Mouse (Mus musculus) neutrophil, adult 83 days (primary cell): ENCODE data around the gene Adam1a. TPM values are rescaled to one million over a fixed set of nuclear protein-coding genes. Genes with fewer than 3 reads are reported as not detected.

Experiments used
- total RNA-seq, 2 experiments: library from RNA; stranded (reverse); gene quantifications; one replicate each; pipeline ENCODE4 v1.2.4; 2023

The Adam1a gene
- 1 to 10 TPM; 3.3 to 4.0 TPM for total RNA-seq

DNA sequence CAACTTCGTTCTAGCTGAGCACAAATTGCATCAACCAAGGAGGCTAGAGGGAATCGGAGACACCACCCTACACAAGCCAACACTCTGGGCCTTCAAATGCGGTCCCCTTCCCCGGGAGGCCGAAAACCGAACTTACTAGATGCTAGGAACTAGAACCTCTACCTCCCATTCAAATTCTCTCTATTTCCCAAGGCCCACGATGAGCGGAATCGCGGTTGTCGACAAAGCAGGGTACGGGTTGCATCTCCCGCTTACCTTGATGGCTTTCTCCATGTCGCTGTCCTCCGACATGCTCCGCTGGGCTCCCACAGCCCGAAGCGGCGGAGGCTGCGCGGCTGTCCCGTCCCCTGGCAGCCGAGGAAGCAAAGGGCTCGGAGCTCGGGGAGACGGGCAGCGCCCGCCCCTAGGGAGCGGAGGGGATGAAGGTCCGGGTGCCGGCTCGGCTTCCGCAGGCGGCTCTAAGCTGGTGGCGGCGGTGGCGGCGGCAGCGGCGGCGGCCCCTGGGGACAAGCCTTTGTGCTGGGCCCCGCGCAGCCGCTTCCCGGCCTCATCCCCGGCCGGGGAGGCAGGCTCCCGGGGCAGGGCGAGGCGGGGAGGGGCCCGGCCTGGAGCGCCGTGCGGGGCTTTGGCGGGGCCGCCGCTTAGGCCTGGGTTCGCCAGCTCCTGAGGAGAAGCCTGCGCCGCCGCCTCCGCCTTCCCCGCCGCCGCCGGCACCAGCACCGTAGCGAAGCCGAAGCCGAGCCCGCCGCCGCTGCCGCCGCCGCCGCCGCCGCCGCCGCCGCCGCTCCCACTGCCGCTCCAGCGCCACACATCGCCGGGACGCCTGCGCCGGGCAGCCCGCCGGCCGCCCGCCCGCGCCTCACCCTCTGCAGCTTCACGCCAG lies at the start of gene Adam1a, which contains the start of gene Gm42878:
Gene Adam1a (minus strand): TSS at position 573 of the 883 bp plus-strand sequence.
Gene Gm42878 (minus strand): TSS at position 573 of the 883 bp plus-strand sequence.

GRCm38 (mm10) chr5:121593451-121594401 lies 48.4 kb upstream of the Adam1a start, which contains the start of gene Aldh2:
TSS of gene Aldh2 (minus strand) at chr5:121593824.

DNA sequence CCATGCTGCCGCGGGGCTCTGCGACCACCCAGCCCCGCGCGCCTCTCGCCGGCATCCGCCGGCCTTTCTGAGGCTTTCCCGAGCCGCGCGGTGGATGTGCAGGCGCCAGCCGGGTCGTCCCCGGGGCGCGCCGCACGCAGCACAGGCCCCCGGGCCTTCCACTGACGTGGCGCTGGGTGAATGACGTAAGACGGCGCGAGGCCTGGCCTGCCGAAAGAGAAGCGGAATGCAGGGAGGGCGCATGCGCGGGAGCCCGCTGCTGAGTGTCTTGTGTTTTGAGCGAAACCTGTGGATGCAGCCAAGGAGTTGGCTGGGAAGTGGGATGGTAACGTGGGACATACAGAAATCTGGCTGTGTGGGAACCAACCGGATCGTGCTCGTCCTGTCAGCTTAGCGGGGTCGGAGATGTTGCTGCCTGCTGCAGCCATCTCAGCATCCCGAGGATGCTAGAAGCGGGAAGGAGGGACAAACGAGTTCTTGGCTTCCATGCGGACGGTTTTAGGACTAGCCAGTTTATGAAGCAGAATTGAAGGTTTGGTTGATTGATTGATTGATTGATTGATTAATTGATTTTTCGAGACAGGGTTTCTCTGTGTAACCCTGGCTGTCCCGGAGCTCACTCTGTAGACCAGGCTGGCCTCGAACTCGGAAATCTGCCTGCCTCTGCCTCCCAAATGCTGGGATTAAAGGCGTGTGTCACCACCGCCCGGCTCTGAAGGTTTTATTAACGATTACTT lies 679 bp upstream of the Adam1a start, which contains the start of gene Mapkapk5:
Gene Mapkapk5 (minus strand): TSS at position 113 of the 737 bp plus-strand sequence.

GRCm38 (mm10) chr5:121503231-121503630 lies 42.1 kb downstream of the Adam1a start, which contains the start of gene Adam1b:
TSS of gene Adam1b (minus strand) at chr5:121503435.

Other genes starting within 250 kb of the Adam1a start
- 100 to 1,000 TPM; 109 to 116 TPM for gene Trafd1, start 159.8 kb downstream of the Adam1a start, total RNA-seq
- 10 to 100 TPM; 10.8 to 11.5 TPM for gene Naa25, start 147.5 kb downstream of the Adam1a start, total RNA-seq
- gene Tmem116, start 93.6 kb downstream of the Adam1a start, total RNA-seq, result 1 to 10 TPM in 1 of 2 experiments, not detected in 1; 1.4 TPM
- gene Erp29, start 93.0 kb downstream of the Adam1a start, total RNA-seq, result 100 to 1,000 TPM; 155 to 159 TPM
- not detected for gene Adam1b, start 42.0 kb downstream of the Adam1a start, total RNA-seq
- not detected for gene Gm42878, start within 50 bp of the Adam1a start, total RNA-seq
- gene Mapkapk5, start 423 bp upstream of the Adam1a start, total RNA-seq, result 10 to 100 TPM; 56.8 to 62.6 TPM
- gene Aldh2, start 48.3 kb upstream of the Adam1a start, total RNA-seq, result 100 to 1,000 TPM; 890 to 908 TPM
- 1 to 10 TPM; 4.4 to 4.8 TPM for gene Acad12, start 73.5 kb upstream of the Adam1a start, total RNA-seq
- gene Acad10, start 115.0 kb upstream of the Adam1a start, total RNA-seq, result 1 to 10 TPM; 4.3 to 6.2 TPM
- 10 to 100 TPM; 52.0 to 57.9 TPM for gene Brap, start 115.1 kb upstream of the Adam1a start, total RNA-seq
- gene Atxn2, start 165.9 kb upstream of the Adam1a start, total RNA-seq, result 10 to 100 TPM; 52.4 to 63.9 TPM